ENCODE assay signal across 20 mouse cellular contexts in genomic region chr8:83892061-83892460, GRCm38 (mm10). TPM values are rescaled to one million over a fixed set of nuclear protein-coding genes. Genes with fewer than 3 reads are reported as not detected.
DNase-seq lines count a peak whose midpoint lies in the region; ATAC-seq and TF ChIP-seq lines count a peak whose summit lies in the region.
"Had no signal": no experiment of that assay in that cellular context is flagged by ENCODE, and none has a peak within 500 bp of the region (broad histone marks: within the 10 kb centered on the region; RNA-seq: fewer than 3 reads in every experiment).

No protein-coding gene starts in this region.

- intact Hi-C loops in heart, postnatal 25 days (cut with DNase I): no loop called here
- intact Hi-C loops in left cerebral cortex, postnatal 36 days (cut with DNase I): loop anchor here (5.0 kb wide), 1 partner anchor 165 kb away; no protein-coding TSS in a partner anchor

- TF ChIP-seq CTCF in lung, embryonic 14.5 days (IDR thresholded peaks at IDR 0.05; ENCODE audit: low read depth): peak; percentile 28; the same call in 1 of the 2 replicates

- H3K4me2 ChIP-seq in lung, embryonic 14.5 days: no peak overlapping the region
- H3K4me2 ChIP-seq: forebrain, embryonic 15.5 days; heart, embryonic 13.5 days; hindbrain, embryonic 14.5 days had no signal

- 50% methylated on average over 4 of the region's 4 CpGs for WGBS in lung, embryonic 14.5 days

- no peak overlapping the region for H3K9ac ChIP-seq in lung, embryonic 14.5 days
- H3K9ac ChIP-seq: forebrain, embryonic 15.5 days; heart, embryonic 13.5 days; hindbrain, embryonic 14.5 days had no signal

- no peak for ATAC-seq in lung, embryonic 14.5 days (ENCODE audit: insufficient read depth)
- ATAC-seq: CD4-positive, CD25-positive, alpha-beta regulatory T cell, adult 4 months; forebrain, embryonic 15.5 days had no signal

- no peak overlapping the region for H3K27ac ChIP-seq in lung, embryonic 14.5 days (ENCODE audit: low read depth)
- H3K27ac ChIP-seq: embryonic facial prominence, embryonic 10.5 days; forebrain, embryonic 15.5 days; gastrocnemius, adult 2 months; heart, embryonic 13.5 days; hindbrain, embryonic 10.5 days; hindbrain, embryonic 14.5 days had no signal

- H3K4me3 ChIP-seq in lung, embryonic 14.5 days (ENCODE audit: low read depth, low read length): no peak overlapping the region
- H3K4me3 ChIP-seq: embryonic facial prominence, embryonic 10.5 days; forebrain, embryonic 15.5 days; gastrocnemius, adult 2 months; heart, embryonic 13.5 days; hindbrain, embryonic 10.5 days had no signal

- H3K9me3 ChIP-seq in lung, embryonic 14.5 days (ENCODE audit: low read depth, low read length): no peaks in the 10 kb centered on the region
- H3K9me3 ChIP-seq: embryonic facial prominence, embryonic 10.5 days; forebrain, embryonic 15.5 days; heart, embryonic 13.5 days; hindbrain, embryonic 10.5 days had no signal

- H3K36me3 ChIP-seq in lung, embryonic 14.5 days (ENCODE audit: insufficient read depth): no peaks in the 10 kb centered on the region
- H3K36me3 ChIP-seq: embryonic facial prominence, embryonic 10.5 days; forebrain, embryonic 15.5 days; heart, embryonic 13.5 days; hindbrain, embryonic 10.5 days had no signal

- H3K27me3 ChIP-seq in lung, embryonic 14.5 days (ENCODE audit: insufficient read depth, low read length): no peaks in the 10 kb centered on the region

- H3K4me1 ChIP-seq in lung, embryonic 14.5 days (ENCODE audit: insufficient read depth): 0 out of 2 replicates have a peak, but pooled peaks cover under 1% of the 10 kb centered on the region

- peak; percentile 22 to 44 for DNase-seq in cerebellum, postnatal 10 days
- no peak for DNase-seq in cerebellum, postnatal 4 days (ENCODE audit: low spot score in 2 of 2)
- DNase-seq in heart, postnatal 4 days: peak; percentile 42
- no peak for DNase-seq in heart, postnatal 25 days (ENCODE audit: low spot score)
- peak; percentile 50 for DNase-seq in lung, embryonic 14.5 days
- no peak for DNase-seq in lung, postnatal 25 days (ENCODE audit: low spot score)
- peak; percentile 38 for DNase-seq in lung, postnatal 14 days
- DNase-seq in left cerebral cortex, postnatal 36 days (ENCODE audit: low spot score in 2 of 2): no peak
- DNase-seq: adrenal gland, postnatal 14 days; B cell, adult 2 months; cerebellum, adult 9-10 months; cerebellum, postnatal 36 days; gastrocnemius, adult 2 months; gastrocnemius, postnatal 25 days had no signal

RNA-seq across cellular contexts. Expression of gene Adgrl1, which starts 7.8 kb away (rescaled TPM):
- 10 to 100 TPM; 37.5 to 39.8 TPM for total RNA-seq in heart, postnatal 4 days (2021)
- total RNA-seq in heart, postnatal 25 days (2021): 10 to 100 TPM; 12.7 to 17.8 TPM
- 23.3 and 29.1 TPM in 2 replicates for polyA plus RNA-seq in lung, embryonic 14.5 days (2014; fragmentation: Nextera tagmentation; extraction: Ambion mirVana)
- 100 to 1,000 TPM; 422 to 433 TPM for total RNA-seq in left cerebral cortex, postnatal 36 days (2021)

Comparison
In these comparisons a context has a peak if more than half of its experiments do, and no peak if none do; other contexts are left out.
1. DNase-seq: peak in cerebellum, postnatal 10 days (2 of 2), heart, postnatal 4 days (single experiment), lung, embryonic 14.5 days (single experiment) and lung, postnatal 14 days (single experiment); none in cerebellum, postnatal 4 days (0 of 2), heart, postnatal 25 days (single experiment), lung, postnatal 25 days (single experiment) and left cerebral cortex, postnatal 36 days (0 of 2).
2. RNA of gene Adgrl1, which starts 7.8 kb away (total RNA-seq): 422 to 433 TPM in left cerebral cortex, postnatal 36 days; 37.5 to 39.8 TPM in heart, postnatal 4 days and 12.7 to 17.8 TPM in heart, postnatal 25 days; every median in the first group is over 10 times any median in the second.